In the genomic region with DNA sequence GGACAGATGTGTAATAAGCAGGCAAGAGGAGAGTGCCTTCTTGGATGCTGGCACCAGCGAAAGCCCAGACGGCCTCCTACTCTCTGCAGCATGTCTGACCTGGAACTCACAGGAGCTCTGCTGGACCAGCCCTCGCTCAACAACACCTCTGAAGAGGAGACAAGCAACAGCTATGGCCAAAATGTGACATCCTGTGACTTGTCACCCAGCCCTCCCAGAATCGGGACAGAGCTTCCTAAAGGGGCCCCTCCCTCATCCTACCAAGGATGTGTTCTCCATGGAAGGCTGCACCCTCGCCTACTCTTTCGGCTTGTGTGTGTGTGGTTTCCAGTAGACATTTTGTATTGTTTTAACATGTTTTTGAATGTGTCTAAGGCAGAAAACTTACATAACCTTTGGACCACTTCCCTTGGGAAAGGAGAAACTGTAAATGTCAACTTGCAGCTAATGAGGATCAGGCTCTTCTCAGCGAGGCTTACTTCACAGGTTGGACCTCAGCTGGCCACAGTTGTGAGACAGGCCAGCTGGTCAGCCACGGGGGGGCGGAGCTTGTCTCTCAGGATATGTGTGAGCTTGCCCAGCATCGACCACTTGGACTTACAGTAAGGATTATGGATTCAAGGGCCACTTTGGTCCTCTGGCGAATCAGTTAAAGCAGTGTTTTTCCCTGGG, we compare ENCODE assay signal across 11 mouse cellular contexts.
DNase-seq lines count a peak whose midpoint lies in the region; ATAC-seq lines count a peak whose summit lies in the region.
"Had no signal": no experiment of that assay in that cellular context is flagged by ENCODE, and none has a peak within 500 bp of the region (broad histone marks: within the 10 kb centered on the region; RNA-seq: fewer than 3 reads in every experiment).

No protein-coding gene starts in this region.

- no peak overlapping the region for H3K9ac ChIP-seq in stomach, embryonic 16.5 days (ENCODE audit: low read length)
- no peak overlapping the region for H3K9ac ChIP-seq in forebrain, embryonic 11.5 days (ENCODE audit: low read length)
- H3K9ac ChIP-seq in hindbrain, embryonic 14.5 days = no peak overlapping the region
- H3K9ac ChIP-seq: embryonic facial prominence, embryonic 13.5 days; neural tube, embryonic 13.5 days had no signal

- no peak overlapping the region for H3K27ac ChIP-seq in stomach, embryonic 16.5 days (ENCODE audit: low read length)
- H3K27ac ChIP-seq in forebrain, embryonic 11.5 days (ENCODE audit: low read depth, low read length) = no peak overlapping the region
- H3K27ac ChIP-seq in hindbrain, embryonic 14.5 days = no peak overlapping the region
- H3K27ac ChIP-seq: embryonic facial prominence, embryonic 13.5 days; neural tube, embryonic 13.5 days had no signal

- peak; percentile 37 for DNase-seq in ovary, postnatal 36 days (ENCODE audit: low spot score)
- no peak for DNase-seq in ovary, adult 18-20 months (ENCODE audit: low spot score)
- DNase-seq in heart, postnatal 25 days (ENCODE audit: low spot score) = peak; percentile 50
- DNase-seq in kidney, postnatal 36 days = peak; percentile 11 to 33
- DNase-seq in forebrain, embryonic 11.5 days (ENCODE audit: low spot score) = no peak
- no peak for DNase-seq in hindbrain, embryonic 14.5 days (ENCODE audit: low spot score)

- H3K36me3 ChIP-seq in stomach, embryonic 16.5 days (ENCODE audit: control insufficient read depth, insufficient read depth, low read length) = no peaks in the 10 kb centered on the region
- H3K36me3 ChIP-seq in forebrain, embryonic 11.5 days (ENCODE audit: control insufficient read depth, insufficient read depth, low read length) = no peaks in the 10 kb centered on the region
- H3K36me3 ChIP-seq in hindbrain, embryonic 14.5 days (replicated peaks; ENCODE audit: control insufficient read depth, insufficient read depth) = no peaks in the 10 kb centered on the region
- H3K36me3 ChIP-seq: embryonic facial prominence, embryonic 13.5 days; neural tube, embryonic 13.5 days had no signal

- WGBS in stomach, embryonic 16.5 days = 50% methylated on average over 11 of the region's 11 CpGs
- WGBS in forebrain, embryonic 11.5 days = 84% methylated on average over 11 of the region's 11 CpGs
- 80% methylated on average over 11 of the region's 11 CpGs for WGBS in hindbrain, embryonic 14.5 days

- no peaks in the 10 kb centered on the region for H3K27me3 ChIP-seq in stomach, embryonic 16.5 days (ENCODE audit: control insufficient read depth, insufficient read depth, low read length)
- no peaks in the 10 kb centered on the region for H3K27me3 ChIP-seq in forebrain, embryonic 11.5 days (ENCODE audit: control insufficient read depth, insufficient read depth, low read length)
- no peaks in the 10 kb centered on the region for H3K27me3 ChIP-seq in hindbrain, embryonic 14.5 days (ENCODE audit: control insufficient read depth, insufficient read depth, low read length)
- H3K27me3 ChIP-seq: embryonic facial prominence, embryonic 13.5 days; megakaryocyte, embryonic 14.5 days; neural tube, embryonic 13.5 days had no signal

- intact Hi-C loops in heart, postnatal 25 days (cut with DNase I) = no loop called here

- H3K9me3 ChIP-seq in stomach, embryonic 16.5 days (replicated peaks; ENCODE audit: control insufficient read depth, low read length) = no peaks in the 10 kb centered on the region
- H3K9me3 ChIP-seq in forebrain, embryonic 11.5 days (ENCODE audit: control insufficient read depth, low read length) = no peaks in the 10 kb centered on the region
- no peaks in the 10 kb centered on the region for H3K9me3 ChIP-seq in hindbrain, embryonic 14.5 days (ENCODE audit: control insufficient read depth, low read length)
- H3K9me3 ChIP-seq: embryonic facial prominence, embryonic 13.5 days; megakaryocyte, embryonic 14.5 days; neural tube, embryonic 13.5 days had no signal

- peak; percentile 75; the same call in 1 of the 2 replicates for ATAC-seq in stomach, embryonic 16.5 days (ENCODE audit: insufficient read depth, low FRiP score)
- no peak for ATAC-seq in forebrain, embryonic 11.5 days (replicated peaks; ENCODE audit: low FRiP score)
- ATAC-seq in granulocyte monocyte progenitor cell, adult 5-6 weeks (replicated peaks; ENCODE audit: poor library complexity, severe bottlenecking) = no peak
- no peak for ATAC-seq in hindbrain, embryonic 14.5 days (ENCODE audit: low FRiP score)

- no peak overlapping the region for H3K4me2 ChIP-seq in stomach, embryonic 16.5 days (ENCODE audit: low read depth, low read length)
- no peak overlapping the region for H3K4me2 ChIP-seq in forebrain, embryonic 11.5 days (ENCODE audit: low read depth, low read length, severe bottlenecking)
- no peak overlapping the region for H3K4me2 ChIP-seq in hindbrain, embryonic 14.5 days (replicated peaks)
- H3K4me2 ChIP-seq: embryonic facial prominence, embryonic 13.5 days; neural tube, embryonic 13.5 days had no signal

- no peaks in the 10 kb centered on the region for H3K4me1 ChIP-seq in stomach, embryonic 16.5 days (ENCODE audit: control insufficient read depth, insufficient read depth, low read length)
- H3K4me1 ChIP-seq in forebrain, embryonic 11.5 days (replicated peaks; ENCODE audit: control insufficient read depth, insufficient read depth, low read length) = no peaks in the 10 kb centered on the region
- peaks cover 3% of the 10 kb centered on the region; the same call in 1 of the 2 replicates for H3K4me1 ChIP-seq in hindbrain, embryonic 14.5 days (replicated peaks; ENCODE audit: control insufficient read depth, insufficient read depth, low read length)
- H3K4me1 ChIP-seq: megakaryocyte, embryonic 14.5 days; neural tube, embryonic 13.5 days had no signal

- no peak overlapping the region for H3K4me3 ChIP-seq in stomach, embryonic 16.5 days (replicated peaks; ENCODE audit: low read length)
- H3K4me3 ChIP-seq in forebrain, embryonic 11.5 days (ENCODE audit: low read depth, low read length) = no peak overlapping the region
- no peak overlapping the region for H3K4me3 ChIP-seq in hindbrain, embryonic 14.5 days (replicated peaks; ENCODE audit: low read length)
- H3K4me3 ChIP-seq: embryonic facial prominence, embryonic 13.5 days; megakaryocyte, embryonic 14.5 days; neural tube, embryonic 13.5 days had no signal

Comparison
In these comparisons a context has a peak if more than half of its experiments do, and no peak if none do; other contexts are left out.
1. DNase-seq: peak in ovary, postnatal 36 days (single experiment), heart, postnatal 25 days (single experiment) and kidney, postnatal 36 days (2 of 2); none in ovary, adult 18-20 months (single experiment), forebrain, embryonic 11.5 days (single experiment) and hindbrain, embryonic 14.5 days (single experiment).